Mouse (Mus musculus): Measurements from ENCODE around the gene Usp33. TPM values are rescaled to one million over a fixed set of nuclear protein-coding genes. Genes with fewer than 3 reads are reported as not detected.

Usp33 gene
- polyA plus RNA-seq (2015; fragmentation: Nextera tagmentation; extraction: Ambion mirVana): 11.1 and 13.6 TPM in 2 replicates

GRCm38 (mm10) chr3:152345732-152346632 lies at the start of gene Usp33:
Gene Usp33 (plus strand): TSS chr3:152346478.
- Histone ChIP-seq H3K9me3 (ENCODE audit: low read length) (no peaks in the 10 kb centered on the region), H3K9ac (replicated peaks) (peak within 1 kb of the TSS; percentile 84), H3K4me1 (ENCODE audit: insufficient read depth) (peaks cover 23% of the 10 kb centered on the region), H3K4me2 (ENCODE audit: low read depth, low read length) (peak within 1 kb of the TSS; percentile 71), H3K36me3 (replicated peaks; ENCODE audit: insufficient read depth, low read length) (no peaks in the 10 kb centered on the region), H3K27ac (ENCODE audit: low read depth) (peak within 1 kb of the TSS; percentile 94), H3K27me3 (ENCODE audit: insufficient read depth, low read length) (no peaks in the 10 kb centered on the region), H3K4me3 (ENCODE audit: low read depth, low read length) (peak within 1 kb of the TSS; percentile 73)
- TF ChIP-seq CTCF (IDR thresholded peaks at IDR 0.05; ENCODE audit: low read depth): no peak
- TF ChIP-seq EP300 (IDR thresholded peaks at IDR 0.05; ENCODE audit: low read depth): no peak
- ATAC-seq: peak; percentile 97
- peak; percentile 96 for DNase-seq
- 7% methylated on average over 37 of the region's 44 CpGs for WGBS (ENCODE audit: insufficient replicate concordance)

GRCm38 (mm10) chr3:152300376-152301337 lies 45.6 kb upstream of the Usp33 start:
- no peak overlapping the region for H3K4me3 ChIP-seq (ENCODE audit: low read depth, low read length)
- no peaks in the 10 kb centered on the region for H3K27me3 ChIP-seq (ENCODE audit: insufficient read depth, low read length)
- no peak for ATAC-seq
- H3K9ac ChIP-seq (replicated peaks): no peak overlapping the region
- no peak overlapping the region for H3K27ac ChIP-seq (ENCODE audit: low read depth)
- 89% methylated on average over 14 of the region's 14 CpGs for WGBS (ENCODE audit: insufficient replicate concordance)
- no peaks in the 10 kb centered on the region for H3K4me1 ChIP-seq (ENCODE audit: insufficient read depth)
- no peaks in the 10 kb centered on the region for H3K9me3 ChIP-seq (ENCODE audit: low read length)
- H3K4me2 ChIP-seq (ENCODE audit: low read depth, low read length): no peak overlapping the region
- TF ChIP-seq EP300 (IDR thresholded peaks at IDR 0.05; ENCODE audit: low read depth): no peak
- TF ChIP-seq CTCF (IDR thresholded peaks at IDR 0.05; ENCODE audit: low read depth): peak; percentile 33
- no peak for DNase-seq
- peaks cover 4% of the 10 kb centered on the region for H3K36me3 ChIP-seq (replicated peaks; ENCODE audit: insufficient read depth, low read length)

GRCm38 (mm10) chr3:152302991-152303390 lies 43.3 kb upstream of the Usp33 start:
- Histone ChIP-seq H3K36me3 (replicated peaks; ENCODE audit: insufficient read depth, low read length) (peaks cover 4% of the 10 kb centered on the region), H3K27ac (ENCODE audit: low read depth) (no peak overlapping the region), H3K4me1 (ENCODE audit: insufficient read depth) (no peaks in the 10 kb centered on the region), H3K4me2 (ENCODE audit: low read depth, low read length) (no peak overlapping the region), H3K9ac (replicated peaks) (no peak overlapping the region), H3K4me3 (ENCODE audit: low read depth, low read length) (no peak overlapping the region), H3K27me3 (ENCODE audit: insufficient read depth, low read length) (no peaks in the 10 kb centered on the region), H3K9me3 (ENCODE audit: low read length) (no peaks in the 10 kb centered on the region)
- ATAC-seq (no peak), DNase-seq (no peak)
- TF ChIP-seq EP300 (IDR thresholded peaks at IDR 0.05; ENCODE audit: low read depth): no peak
- no peak for TF ChIP-seq CTCF (IDR thresholded peaks at IDR 0.05; ENCODE audit: low read depth)
- WGBS (ENCODE audit: insufficient replicate concordance): 79% methylated on average over 9 of the region's 9 CpGs

GRCm38 (mm10) chr3:152304093-152304815 lies 42.0 kb upstream of the Usp33 start:
- 70% methylated on average over 6 of the region's 6 CpGs for WGBS (ENCODE audit: insufficient replicate concordance)
- peaks cover 4% of the 10 kb centered on the region for H3K36me3 ChIP-seq (replicated peaks; ENCODE audit: insufficient read depth, low read length)
- no peak overlapping the region for H3K27ac ChIP-seq (ENCODE audit: low read depth)
- ATAC-seq (no peak), DNase-seq (no peak)
- no peak overlapping the region for H3K4me2 ChIP-seq (ENCODE audit: low read depth, low read length)
- H3K4me3 ChIP-seq (ENCODE audit: low read depth, low read length): no peak overlapping the region
- no peaks in the 10 kb centered on the region for H3K9me3 ChIP-seq (ENCODE audit: low read length)
- H3K9ac ChIP-seq (replicated peaks): no peak overlapping the region
- no peak for TF ChIP-seq CTCF (IDR thresholded peaks at IDR 0.05; ENCODE audit: low read depth)
- no peak for TF ChIP-seq EP300 (IDR thresholded peaks at IDR 0.05; ENCODE audit: low read depth)
- H3K27me3 ChIP-seq (ENCODE audit: insufficient read depth, low read length): no peaks in the 10 kb centered on the region
- H3K4me1 ChIP-seq (ENCODE audit: insufficient read depth): peaks cover 5% of the 10 kb centered on the region

- Histone ChIP-seq H3K9ac (replicated peaks) (no peak overlapping the region), H3K27ac (ENCODE audit: low read depth) (no peak overlapping the region), H3K4me3 (ENCODE audit: low read depth, low read length) (no peak overlapping the region), H3K9me3 (ENCODE audit: low read length) (no peaks in the 10 kb centered on the region), H3K4me1 (ENCODE audit: insufficient read depth) (peaks cover 6% of the 10 kb centered on the region), H3K27me3 (ENCODE audit: insufficient read depth, low read length) (no peaks in the 10 kb centered on the region), H3K36me3 (replicated peaks; ENCODE audit: insufficient read depth, low read length) (peaks cover 4% of the 10 kb centered on the region), H3K4me2 (ENCODE audit: low read depth, low read length) (no peak overlapping the region)
- 80% methylated on average over 8 of the region's 8 CpGs for WGBS (ENCODE audit: insufficient replicate concordance)
- no peak for ATAC-seq
- DNase-seq: no peak
- TF ChIP-seq CTCF (IDR thresholded peaks at IDR 0.05; ENCODE audit: low read depth) (no peak), EP300 (IDR thresholded peaks at IDR 0.05; ENCODE audit: low read depth) (no peak)
Measured at GRCm38 (mm10) chr3:152305080-152305479, 41.2 kb upstream of the Usp33 start.

Measured in liver, postnatal 0 days (tissue).